Mouse (Mus musculus) layer of hippocampus, adult 2 months (tissue): Measurements from ENCODE around the gene Clybl. TPM values are rescaled to one million over a fixed set of nuclear protein-coding genes. Genes with fewer than 3 reads are reported as not detected.

Experiments
- DNase-seq, 2 experiments: peaks; one replicate each; pipeline ENCODE4 v3.0.0; 2022; ENCODE audit warnings: low spot score in 2 of 2
- H3K27ac ChIP-seq: fragments of 200-600 bp; 2 replicates; pipeline ENCODE4 v1.8.1; 2022
- H3K4me3 ChIP-seq: fragments of 200-600 bp; 2 replicates; pipeline ENCODE4 v1.8.1; 2022; ENCODE audit warnings: mild to moderate bottlenecking
- CTCF ChIP-seq: fragments of 200-600 bp; conservative IDR thresholded peaks from 2 replicates; pipeline ENCODE4 v1.8.1; 2022; ENCODE audit warnings: antibody characterized with exemption, mild to moderate bottlenecking, moderate library complexity
- total RNA-seq, 2 experiments: library from RNA; stranded (reverse); gene quantifications; 2 replicates each; pipeline ENCODE4 v1.2.3; 2021

The Clybl gene
- total RNA-seq, 2 experiments from 2014 or later: 26.2 to 28.9 TPM

- Histone ChIP-seq H3K27ac (no peak overlapping the region), H3K4me3 (no peak overlapping the region)
- no peak for TF ChIP-seq CTCF
- DNase-seq: no peak
These were observed 166.6 kb downstream of the Clybl start for GRCm38 (mm10) chr14:122348069-122348468.

GRCm38 (mm10) chr14:122349326-122349725 is 167.8 kb downstream of the Clybl start:
- Histone ChIP-seq H3K27ac (no peak overlapping the region), H3K4me3 (no peak overlapping the region)
- no peak for DNase-seq
- TF ChIP-seq CTCF: no peak

GRCm38 (mm10) chr14:122349761-122350160 is 168.3 kb downstream of the Clybl start:
- Histone ChIP-seq H3K27ac (no peak overlapping the region), H3K4me3 (no peak overlapping the region)
- TF ChIP-seq CTCF: no peak
- peak in 1 of 2 experiments; percentile 17 for DNase-seq

- Histone ChIP-seq H3K4me3 (no peak overlapping the region), H3K27ac (no peak overlapping the region)
- no peak for TF ChIP-seq CTCF
- no peak for DNase-seq
These were observed 169.3 kb downstream of the Clybl start for GRCm38 (mm10) chr14:122350766-122351165.

- TF ChIP-seq CTCF: no peak
- H3K27ac ChIP-seq: no peak overlapping the region
- H3K4me3 ChIP-seq: no peak overlapping the region
- DNase-seq: no peak
These were observed 175.8 kb downstream of the Clybl start for GRCm38 (mm10) chr14:122357316-122357715.

GRCm38 (mm10) chr14:122358592-122358991 is 177.1 kb downstream of the Clybl start:
- H3K27ac ChIP-seq: no peak overlapping the region

GRCm38 (mm10) chr14:122359136-122359905 is 177.8 kb downstream of the Clybl start:
- TF ChIP-seq CTCF: no peak
- Histone ChIP-seq H3K27ac (no peak overlapping the region), H3K4me3 (no peak overlapping the region)
- no peak for DNase-seq

More at GRCm38 (mm10) chr14:122358592-122358991, 177.1 kb downstream of the Clybl start:
- no peak for TF ChIP-seq CTCF
- H3K4me3 ChIP-seq: no peak overlapping the region
- no peak for DNase-seq

- TF ChIP-seq CTCF: no peak
- no peak overlapping the region for H3K4me3 ChIP-seq
- no peak for DNase-seq
- H3K27ac ChIP-seq: no peak overlapping the region
These were observed 180.3 kb downstream of the Clybl start for GRCm38 (mm10) chr14:122361807-122362206.

- H3K27ac ChIP-seq: no peak overlapping the region
- no peak for DNase-seq
- no peak overlapping the region for H3K4me3 ChIP-seq
- no peak for TF ChIP-seq CTCF
These were observed 181.7 kb downstream of the Clybl start for GRCm38 (mm10) chr14:122363156-122363555.

GRCm38 (mm10) chr14:122364026-122364425 is 182.5 kb downstream of the Clybl start:
- no peak for TF ChIP-seq CTCF
- DNase-seq: no peak
- Histone ChIP-seq H3K27ac (no peak overlapping the region), H3K4me3 (no peak overlapping the region)

GRCm38 (mm10) chr14:122367252-122367868 is 185.9 kb downstream of the Clybl start:
- H3K4me3 ChIP-seq: no peak overlapping the region

GRCm38 (mm10) chr14:122367882-122368418 is 186.4 kb downstream of the Clybl start:
- DNase-seq: no peak
- Histone ChIP-seq H3K27ac (no peak overlapping the region), H3K4me3 (no peak overlapping the region)
- TF ChIP-seq CTCF: no peak

More at GRCm38 (mm10) chr14:122367252-122367868, 185.9 kb downstream of the Clybl start:
- no peak for TF ChIP-seq CTCF
- H3K27ac ChIP-seq: no peak overlapping the region
- no peak for DNase-seq

- TF ChIP-seq CTCF: no peak
- no peak overlapping the region for H3K4me3 ChIP-seq
- H3K27ac ChIP-seq: no peak overlapping the region
- no peak for DNase-seq
These were observed 187.0 kb downstream of the Clybl start for GRCm38 (mm10) chr14:122368501-122368900.
